Mouse (Mus musculus) intestine, embryonic 15.5 days (tissue): ENCODE data around the gene Pdcd6ip. TPM values are rescaled to one million over a fixed set of nuclear protein-coding genes. Genes with fewer than 3 reads are reported as not detected.

Experiments
- polyA plus RNA-seq: library from polyadenylated mRNA; unstranded; fragments of >200 nt; fragmentation: Nextera tagmentation; extraction: Ambion mirVana; gene quantifications from 2 replicates; pipeline ENCODE4 v1.2.1, GENCODE M21; 2015

The Pdcd6ip gene
- polyA plus RNA-seq, 1 experiment from 2014 or later: 104 TPM

Other genes with a start within 250 kb of the Pdcd6ip start
- 21.4 and 22.5 TPM in 2 replicates for gene Clasp2, start 33.2 kb upstream of the Pdcd6ip start, polyA plus RNA-seq
- 29.3 and 29.5 TPM in 2 replicates for gene Ubp1, start 222.7 kb upstream of the Pdcd6ip start, polyA plus RNA-seq